Mouse (Mus musculus) testis, adult 2 months (tissue): Measurements from ENCODE around the gene Alox12.

Experiments used
- CTCF ChIP-seq: fragments of 200-500 bp; IDR thresholded peaks from 2 replicates; pipeline ENCODE4 v1.5.1; 2012; ENCODE audit warnings: low read depth, mild to moderate bottlenecking, inconsistent platforms, low read length, moderate library complexity; ENCODE audit not compliant: control insufficient read depth, insufficient read depth, insufficient replicate concordance
- POLR2A ChIP-seq: fragments of 200-500 bp; IDR thresholded peaks from 2 replicates; pipeline ENCODE4 v1.6.1; 2012; ENCODE audit warnings: low read depth, mild to moderate bottlenecking, inconsistent platforms, low read length, moderate library complexity; ENCODE audit not compliant: control insufficient read depth

- TF ChIP-seq POLR2A (no peak), CTCF (no peak)
Observed at GRCm38 (mm10) chr11:70254337-70254736, 816 bp downstream of the Alox12 start.
